Comparison of ENCODE assay signal across 15 mouse cellular contexts in genomic region chr12:79973566-79974230, GRCm38 (mm10).
A peak's percentile ranks its signal among the peaks of the same experiment; 100 is the strongest.
DNase-seq lines count a peak whose midpoint lies in the region; ATAC-seq and TF ChIP-seq lines count a peak whose summit lies in the region.
"Had no signal": no experiment of that assay in that cellular context is flagged by ENCODE, and none has a peak within 500 bp of the region (broad histone marks: within the 10 kb centered on the region; RNA-seq: fewer than 3 reads in every experiment).

No protein-coding gene starts in this region.

- WGBS in heart, embryonic 13.5 days: 68% methylated on average over 7 of the region's 7 CpGs
- WGBS in lung, postnatal 0 days: 55% methylated on average over 7 of the region's 7 CpGs
- WGBS in lung, adult 2 months: 75% methylated on average over 7 of the region's 7 CpGs
- 74% methylated on average over 7 of the region's 7 CpGs for WGBS in intestine, embryonic 15.5 days

- no peak overlapping the region for H3K4me3 ChIP-seq in heart, embryonic 13.5 days
- H3K4me3 ChIP-seq in lung, postnatal 0 days (ENCODE audit: low read depth, low read length): no peak overlapping the region
- no peak overlapping the region for H3K4me3 ChIP-seq in lung, adult 2 months (replicated peaks; ENCODE audit: extremely low read depth, low read depth, low read length)
- no peak overlapping the region for H3K4me3 ChIP-seq in intestine, embryonic 15.5 days (replicated peaks)
- H3K4me3 ChIP-seq: neural tube, embryonic 13.5 days had no signal

- no peak overlapping the region for H3K9ac ChIP-seq in heart, embryonic 13.5 days
- H3K9ac ChIP-seq in lung, postnatal 0 days (replicated peaks; ENCODE audit: low read depth): no peak overlapping the region
- no peak overlapping the region for H3K9ac ChIP-seq in intestine, embryonic 15.5 days
- H3K9ac ChIP-seq: forebrain, postnatal 0 days; neural tube, embryonic 13.5 days had no signal

- ATAC-seq in heart, embryonic 13.5 days (ENCODE audit: extremely low read depth, insufficient number of reproducible peaks, low FRiP score, low TSS enrichment): no peak
- ATAC-seq in lung, postnatal 0 days: no peak
- no peak for ATAC-seq in intestine, embryonic 15.5 days
- ATAC-seq: forebrain, postnatal 0 days had no signal

- H3K27me3 ChIP-seq in heart, embryonic 13.5 days (replicated peaks): no peaks in the 10 kb centered on the region
- no peaks in the 10 kb centered on the region for H3K27me3 ChIP-seq in lung, postnatal 0 days (replicated peaks; ENCODE audit: insufficient read depth, low read length)
- H3K27me3 ChIP-seq in intestine, embryonic 15.5 days (replicated peaks): no peaks in the 10 kb centered on the region
- H3K27me3 ChIP-seq: neural tube, embryonic 13.5 days had no signal

- intact Hi-C loops in heart, postnatal 36 days (cut with DNase I): no loop called here

- TF ChIP-seq EP300 in lung, postnatal 0 days (IDR thresholded peaks at IDR 0.05): no peak

- TF ChIP-seq POLR2A in lung, adult 2 months (IDR thresholded peaks at IDR 0.05; ENCODE audit: borderline replicate concordance, extremely low read depth, low read depth, low read length): no peak

- H3K4me2 ChIP-seq in heart, embryonic 13.5 days: no peak overlapping the region
- H3K4me2 ChIP-seq in lung, postnatal 0 days (replicated peaks; ENCODE audit: low read depth, low read length): no peak overlapping the region
- no peak overlapping the region for H3K4me2 ChIP-seq in intestine, embryonic 15.5 days (replicated peaks)
- H3K4me2 ChIP-seq: neural tube, embryonic 13.5 days had no signal

- no peak for TF ChIP-seq CTCF in lung, postnatal 0 days (IDR thresholded peaks at IDR 0.05)
- no peak for TF ChIP-seq CTCF in lung, adult 2 months (IDR thresholded peaks at IDR 0.05; ENCODE audit: insufficient read depth, low read length)

- peak overlapping the region; percentile 88 for H3K27ac ChIP-seq in heart, embryonic 13.5 days (replicated peaks)
- H3K27ac ChIP-seq in lung, postnatal 0 days (ENCODE audit: low read length): peak overlapping the region; percentile 57; the same call in 1 of the 2 replicates
- H3K27ac ChIP-seq in intestine, embryonic 15.5 days: peak overlapping the region; percentile 78
- H3K27ac ChIP-seq: macrophage had no signal

- no peaks in the 10 kb centered on the region for H3K9me3 ChIP-seq in heart, embryonic 13.5 days
- no peaks in the 10 kb centered on the region for H3K9me3 ChIP-seq in lung, postnatal 0 days (ENCODE audit: low read length)
- H3K9me3 ChIP-seq in intestine, embryonic 15.5 days: no peaks in the 10 kb centered on the region
- H3K9me3 ChIP-seq: neural tube, embryonic 13.5 days had no signal

- no peak for DNase-seq in heart, postnatal 36 days
- no peak for DNase-seq in lung, postnatal 0 days (ENCODE audit: low spot score)
- DNase-seq in lung, adult 2 months: no peak
- no peak for DNase-seq in urinary bladder, postnatal 10 days (ENCODE audit: low spot score)
- no peak for DNase-seq in ovary, adult 18-20 months (ENCODE audit: low spot score)
- DNase-seq: cerebellum, postnatal 25 days; forebrain, postnatal 0 days; gastrocnemius, postnatal 25 days; kidney, adult 18-20 months; liver; retina, postnatal 1 day had no signal

- peaks cover 64% of the 10 kb centered on the region for H3K4me1 ChIP-seq in heart, embryonic 13.5 days
- peaks cover 27% of the 10 kb centered on the region for H3K4me1 ChIP-seq in lung, postnatal 0 days (ENCODE audit: insufficient read depth, low read depth, low read length)
- peaks cover 10% of the 10 kb centered on the region for H3K4me1 ChIP-seq in lung, adult 2 months (ENCODE audit: control insufficient read depth, insufficient read depth, low read length)
- peaks cover 41% of the 10 kb centered on the region for H3K4me1 ChIP-seq in intestine, embryonic 15.5 days (replicated peaks)

- H3K36me3 ChIP-seq in heart, embryonic 13.5 days: no peaks in the 10 kb centered on the region
- H3K36me3 ChIP-seq in lung, postnatal 0 days (ENCODE audit: insufficient read depth, low read length): no peaks in the 10 kb centered on the region
- H3K36me3 ChIP-seq in intestine, embryonic 15.5 days: no peaks in the 10 kb centered on the region
- H3K36me3 ChIP-seq: neural tube, embryonic 13.5 days had no signal
